Mouse (Mus musculus) stomach, postnatal 0 days (tissue): Measurements from ENCODE around the gene Jph4.

Experiments
- CTCF ChIP-seq: IDR thresholded peaks from 2 replicates; pipeline ENCODE4 v1.5.1; 2016; ENCODE audit warnings: antibody characterized with exemption, low read depth, mild to moderate bottlenecking, moderate library complexity
- EP300 ChIP-seq: optimal IDR thresholded peaks from 2 replicates; pipeline ENCODE3; 2016; ENCODE audit warnings: antibody characterized with exemption

DNA sequence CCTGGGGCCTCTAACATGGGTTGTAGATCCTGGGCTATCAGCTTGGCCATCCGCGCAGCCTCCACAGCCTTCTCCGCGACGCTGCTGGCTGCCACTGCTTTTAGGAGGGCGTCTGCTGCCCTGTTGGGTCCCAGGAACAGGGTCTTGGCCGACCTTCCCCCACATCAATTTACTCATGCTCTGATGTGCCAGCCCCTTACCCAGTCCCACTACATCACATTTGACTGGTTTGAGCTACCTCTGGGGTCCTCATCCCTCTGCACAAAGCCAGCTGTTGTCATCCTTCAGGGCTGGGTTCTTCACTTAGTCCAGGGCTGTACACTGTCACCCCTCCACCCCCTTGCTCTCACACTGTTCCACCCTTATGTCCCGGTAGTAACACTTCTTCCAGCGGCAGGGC, 6.7 kb downstream of the Jph4 start:
- no peak for TF ChIP-seq CTCF
- TF ChIP-seq EP300 = no peak
